16 mouse cellular contexts compared by ENCODE assay signal in genomic region chr3:84022201-84022584, GRCm38 (mm10). TPM values are rescaled to one million over a fixed set of nuclear protein-coding genes. Genes with fewer than 3 reads are reported as not detected.
DNase-seq lines count a peak whose midpoint lies in the region; ATAC-seq and TF ChIP-seq lines count a peak whose summit lies in the region.
"Had no signal": no experiment of that assay in that cellular context is flagged by ENCODE, and none has a peak within 500 bp of the region (broad histone marks: within the 10 kb centered on the region; RNA-seq: fewer than 3 reads in every experiment).

No protein-coding gene starts in this region.

- no peak for DNase-seq in liver, postnatal 0 days
- no peak for DNase-seq in liver, embryonic 13.5 days
- no peak for DNase-seq in right cerebral cortex, postnatal 10 days (ENCODE audit: low spot score in 2 of 2)
- no peak for DNase-seq in right cerebral cortex, adult 2 months (ENCODE audit: low spot score in 2 of 2)
- no peak for DNase-seq in cerebellum, adult 18-20 months
- DNase-seq: cerebellum, postnatal 14 days; layer of hippocampus, postnatal 36 days; lung, adult 18-20 months; thymus, postnatal 14 days had no signal

- peak overlapping the region; percentile 59 for H3K27ac ChIP-seq in liver, embryonic 12.5 days
- H3K27ac ChIP-seq in liver, postnatal 0 days (ENCODE audit: low read depth): no peak overlapping the region
- peak overlapping the region; percentile 71 for H3K27ac ChIP-seq in embryonic facial prominence, embryonic 13.5 days
- peak overlapping the region; percentile 68 for H3K27ac ChIP-seq in liver, embryonic 13.5 days
- peak overlapping the region; percentile 16; the same call in 1 of the 2 replicates for H3K27ac ChIP-seq in stomach, embryonic 15.5 days
- H3K27ac ChIP-seq: kidney, embryonic 15.5 days; midbrain, embryonic 13.5 days had no signal

- H3K36me3 ChIP-seq in liver, embryonic 12.5 days: peaks cover 33% of the 10 kb centered on the region
- peaks cover 31% of the 10 kb centered on the region for H3K36me3 ChIP-seq in liver, postnatal 0 days (replicated peaks; ENCODE audit: insufficient read depth, low read length)
- peaks cover 16% of the 10 kb centered on the region; the same call in 1 of the 2 replicates for H3K36me3 ChIP-seq in embryonic facial prominence, embryonic 13.5 days
- H3K36me3 ChIP-seq in liver, embryonic 13.5 days: peaks cover 31% of the 10 kb centered on the region
- H3K36me3 ChIP-seq in stomach, embryonic 15.5 days: peaks cover 3% of the 10 kb centered on the region; the same call in 1 of the 2 replicates
- H3K36me3 ChIP-seq: kidney, embryonic 15.5 days had no signal

- peak overlapping the region; percentile 37 for H3K9ac ChIP-seq in liver, embryonic 12.5 days
- H3K9ac ChIP-seq in liver, postnatal 0 days (replicated peaks): no peak overlapping the region
- no peak overlapping the region for H3K9ac ChIP-seq in embryonic facial prominence, embryonic 13.5 days
- H3K9ac ChIP-seq in liver, embryonic 13.5 days: peak overlapping the region; percentile 42
- H3K9ac ChIP-seq in stomach, embryonic 15.5 days: no peak overlapping the region
- H3K9ac ChIP-seq: kidney, embryonic 15.5 days had no signal

- no peak overlapping the region for H3K4me3 ChIP-seq in liver, embryonic 12.5 days
- H3K4me3 ChIP-seq in liver, postnatal 0 days (ENCODE audit: low read depth, low read length): no peak overlapping the region
- no peak overlapping the region for H3K4me3 ChIP-seq in embryonic facial prominence, embryonic 13.5 days
- no peak overlapping the region for H3K4me3 ChIP-seq in liver, embryonic 13.5 days (replicated peaks)
- no peak overlapping the region for H3K4me3 ChIP-seq in stomach, embryonic 15.5 days (replicated peaks)
- H3K4me3 ChIP-seq: forebrain, embryonic 12.5 days; kidney, embryonic 15.5 days; midbrain, embryonic 13.5 days had no signal

- WGBS in liver, embryonic 12.5 days (ENCODE audit: insufficient replicate concordance): 67% methylated on average over 6 of the region's 6 CpGs
- 77% methylated on average over 6 of the region's 6 CpGs for WGBS in liver, postnatal 0 days (ENCODE audit: insufficient replicate concordance)
- 75% methylated on average over 6 of the region's 6 CpGs for WGBS in embryonic facial prominence, embryonic 13.5 days
- WGBS in liver, embryonic 13.5 days (ENCODE audit: insufficient replicate concordance): 66% methylated on average over 6 of the region's 6 CpGs
- WGBS in stomach, embryonic 15.5 days: 74% methylated on average over 6 of the region's 6 CpGs

- peaks cover 42% of the 10 kb centered on the region for H3K4me1 ChIP-seq in liver, embryonic 12.5 days
- peaks cover 14% of the 10 kb centered on the region for H3K4me1 ChIP-seq in liver, postnatal 0 days (ENCODE audit: insufficient read depth)
- H3K4me1 ChIP-seq in embryonic facial prominence, embryonic 13.5 days: peaks cover 49% of the 10 kb centered on the region
- peaks cover 48% of the 10 kb centered on the region for H3K4me1 ChIP-seq in liver, embryonic 13.5 days (replicated peaks)
- peaks cover 23% of the 10 kb centered on the region for H3K4me1 ChIP-seq in stomach, embryonic 15.5 days

- ATAC-seq in liver, embryonic 12.5 days: peak; percentile 58; the same call in 1 of the 2 replicates
- no peak for ATAC-seq in liver, postnatal 0 days
- no peak for ATAC-seq in embryonic facial prominence, embryonic 13.5 days (ENCODE audit: insufficient number of reproducible peaks, insufficient read depth, low FRiP score, low TSS enrichment, low read depth)
- peak; percentile 52 for ATAC-seq in liver, embryonic 13.5 days (ENCODE audit: low read depth)
- peak; percentile 28; the same call in 1 of the 2 replicates for ATAC-seq in stomach, embryonic 15.5 days (ENCODE audit: insufficient read depth, low FRiP score, low read depth)
- ATAC-seq: midbrain, embryonic 13.5 days had no signal

- H3K4me2 ChIP-seq in liver, embryonic 12.5 days: peak overlapping the region; percentile 36
- no peak overlapping the region for H3K4me2 ChIP-seq in liver, postnatal 0 days (ENCODE audit: low read depth, low read length)
- H3K4me2 ChIP-seq in embryonic facial prominence, embryonic 13.5 days: no peak overlapping the region
- H3K4me2 ChIP-seq in liver, embryonic 13.5 days: peak overlapping the region; percentile 6
- no peak overlapping the region for H3K4me2 ChIP-seq in stomach, embryonic 15.5 days
- H3K4me2 ChIP-seq: forebrain, embryonic 12.5 days; heart, embryonic 11.5 days; kidney, embryonic 15.5 days; midbrain, embryonic 13.5 days had no signal

- TF ChIP-seq CTCF in liver, postnatal 0 days (IDR thresholded peaks at IDR 0.05; ENCODE audit: low read depth): no peak

- H3K27me3 ChIP-seq in liver, embryonic 12.5 days (replicated peaks): no peaks in the 10 kb centered on the region
- no peaks in the 10 kb centered on the region for H3K27me3 ChIP-seq in liver, postnatal 0 days (ENCODE audit: insufficient read depth, low read length)
- no peaks in the 10 kb centered on the region for H3K27me3 ChIP-seq in embryonic facial prominence, embryonic 13.5 days
- H3K27me3 ChIP-seq in liver, embryonic 13.5 days: no peaks in the 10 kb centered on the region
- no peaks in the 10 kb centered on the region for H3K27me3 ChIP-seq in stomach, embryonic 15.5 days (replicated peaks)
- H3K27me3 ChIP-seq: forebrain, embryonic 12.5 days; kidney, embryonic 15.5 days; midbrain, embryonic 13.5 days had no signal

- no peaks in the 10 kb centered on the region for H3K9me3 ChIP-seq in liver, embryonic 12.5 days (replicated peaks)
- H3K9me3 ChIP-seq in liver, postnatal 0 days (ENCODE audit: low read length): no peaks in the 10 kb centered on the region
- no peaks in the 10 kb centered on the region for H3K9me3 ChIP-seq in embryonic facial prominence, embryonic 13.5 days
- no peaks in the 10 kb centered on the region for H3K9me3 ChIP-seq in liver, embryonic 13.5 days (replicated peaks)
- H3K9me3 ChIP-seq in stomach, embryonic 15.5 days: no peaks in the 10 kb centered on the region
- H3K9me3 ChIP-seq: forebrain, embryonic 12.5 days; kidney, embryonic 15.5 days; midbrain, embryonic 13.5 days had no signal

- no peak for TF ChIP-seq EP300 in liver, postnatal 0 days (IDR thresholded peaks at IDR 0.05; ENCODE audit: low read depth)

RNA-seq across cellular contexts. Expression of gene Tmem131l, which starts 17.8 kb away (rescaled TPM):
- 30.3 and 32.0 TPM in 2 replicates for polyA plus RNA-seq in liver, embryonic 12.5 days (2016; fragmentation: Nextera tagmentation; extraction: Ambion mirVana)
- polyA plus RNA-seq in liver, postnatal 0 days (2015; fragmentation: Nextera tagmentation; extraction: Ambion mirVana): 19.1 and 20.2 TPM in 2 replicates
- 65.7 and 67.4 TPM in 2 replicates for polyA plus RNA-seq in embryonic facial prominence, embryonic 13.5 days (2015; fragmentation: Nextera tagmentation; extraction: Ambion mirVana)
- polyA plus RNA-seq in liver, embryonic 13.5 days (2015; fragmentation: Nextera tagmentation; extraction: Ambion mirVana): 23.0 and 23.7 TPM in 2 replicates
- 40.2 and 44.9 TPM in 2 replicates for polyA plus RNA-seq in stomach, embryonic 15.5 days (2015; fragmentation: Nextera tagmentation; extraction: Ambion mirVana)

Comparison
In these comparisons a context has a peak if more than half of its experiments do, and no peak if none do; other contexts are left out.
1. ATAC-seq: peak in liver, embryonic 12.5 days (single experiment), liver, embryonic 13.5 days (single experiment) and stomach, embryonic 15.5 days (single experiment); none in liver, postnatal 0 days (single experiment) and embryonic facial prominence, embryonic 13.5 days (single experiment).
2. H3K4me2 ChIP-seq: peak in liver, embryonic 12.5 days (single experiment) and liver, embryonic 13.5 days (single experiment); none in liver, postnatal 0 days (single experiment), embryonic facial prominence, embryonic 13.5 days (single experiment) and stomach, embryonic 15.5 days (single experiment).
3. H3K9ac ChIP-seq: peak in liver, embryonic 12.5 days (single experiment) and liver, embryonic 13.5 days (single experiment); none in liver, postnatal 0 days (single experiment), embryonic facial prominence, embryonic 13.5 days (single experiment) and stomach, embryonic 15.5 days (single experiment).